Mouse (Mus musculus) hindbrain, embryonic 11.5 days (tissue): Measurements from ENCODE around the gene Arid1b. TPM values are rescaled to one million over a fixed set of nuclear protein-coding genes. Genes with fewer than 3 reads are reported as not detected.

ENCODE experiments used
- ATAC-seq: fragments of 200-750 bp; cut with Nextera tagmentation; 2 replicates; pipeline ENCODE4 v1.8.0; 2017; ENCODE audit warnings: mild to moderate bottlenecking, moderate TSS enrichment, moderate library complexity; ENCODE audit not compliant: low FRiP score
- DNase-seq: peaks from one replicate; pipeline ENCODE4 v3.0.0-alpha.2; 2015; ENCODE audit warnings: low spot score
- H3K27ac ChIP-seq: fragments of 300-500 bp; sonication (generic); 2 replicates; pipeline ENCODE4 v1.5.1; 2014; ENCODE audit warnings: mild to moderate bottlenecking, low read depth, low read length
- H3K27me3 ChIP-seq: fragments of 300-500 bp; sonication (generic); 2 replicates; pipeline ENCODE4 v1.6.1; 2014; ENCODE audit warnings: mild to moderate bottlenecking, low read length, moderate library complexity, mixed read lengths; ENCODE audit not compliant: control insufficient read depth, insufficient read depth
- H3K36me3 ChIP-seq: fragments of 300-500 bp; sonication (generic); 2 replicates; pipeline ENCODE4 v1.6.1; 2014; ENCODE audit warnings: mild to moderate bottlenecking, low read length, moderate library complexity, mixed read lengths; ENCODE audit not compliant: control insufficient read depth, insufficient read depth
- H3K4me1 ChIP-seq: fragments of 300-500 bp; sonication (generic); replicated peaks from 2 replicates; pipeline ENCODE4 v1.6.1; 2014; ENCODE audit warnings: low read length, mixed read lengths; ENCODE audit not compliant: control insufficient read depth, insufficient read depth
- H3K4me2 ChIP-seq: fragments of 300-500 bp; sonication (generic); replicated peaks from 2 replicates; pipeline ENCODE4 v1.6.1; 2014; ENCODE audit warnings: mild to moderate bottlenecking, low read depth, low read length
- H3K4me3 ChIP-seq: fragments of 300-500 bp; sonication (generic); 2 replicates; pipeline ENCODE4 v1.5.1; 2014; ENCODE audit warnings: low read depth, low read length
- H3K9ac ChIP-seq: fragments of 300-500 bp; sonication (generic); 2 replicates; pipeline ENCODE4 v1.6.1; 2014; ENCODE audit warnings: low read depth, low read length
- H3K9me3 ChIP-seq: fragments of 300-500 bp; sonication (generic); 2 replicates; pipeline ENCODE4 v1.6.1; 2016; ENCODE audit warnings: low read length; ENCODE audit not compliant: control insufficient read depth
- WGBS: fragments of 180-500 bp; shearing (Covaris S2); extraction: QIAGEN DNeasy Blood & Tissue Kit; methylation state at CpG from one replicate; pipeline ENCODE4 v1.1.7; 2014; 5-methylcytosine and 5-hydroxymethylcytosine counted together
- polyA plus RNA-seq: library from polyadenylated mRNA; unstranded; fragments of >200 nt; fragmentation: Nextera tagmentation; extraction: Ambion mirVana; gene quantifications from 2 replicates; pipeline ENCODE4 v1.2.1, GENCODE M21; 2014

Gene Arid1b
- polyA plus RNA-seq, 1 experiment from 2014 or later = 18.6 TPM

GRCm38 (mm10) chr17:5060515-5061084 is 66.5 kb downstream of the Arid1b start:
- Histone ChIP-seq H3K27ac (no peak overlapping the region), H3K27me3 (no peaks in the 10 kb centered on the region), H3K9ac (no peak overlapping the region), H3K4me2 (no peak overlapping the region), H3K4me1 (peaks cover 20% of the 10 kb centered on the region), H3K9me3 (no peaks in the 10 kb centered on the region), H3K4me3 (no peak overlapping the region), H3K36me3 (no peaks in the 10 kb centered on the region)
- 67% methylated on average over 5 of the region's 5 CpGs for WGBS
- DNase-seq (no peak), ATAC-seq (no peak)

DNA sequence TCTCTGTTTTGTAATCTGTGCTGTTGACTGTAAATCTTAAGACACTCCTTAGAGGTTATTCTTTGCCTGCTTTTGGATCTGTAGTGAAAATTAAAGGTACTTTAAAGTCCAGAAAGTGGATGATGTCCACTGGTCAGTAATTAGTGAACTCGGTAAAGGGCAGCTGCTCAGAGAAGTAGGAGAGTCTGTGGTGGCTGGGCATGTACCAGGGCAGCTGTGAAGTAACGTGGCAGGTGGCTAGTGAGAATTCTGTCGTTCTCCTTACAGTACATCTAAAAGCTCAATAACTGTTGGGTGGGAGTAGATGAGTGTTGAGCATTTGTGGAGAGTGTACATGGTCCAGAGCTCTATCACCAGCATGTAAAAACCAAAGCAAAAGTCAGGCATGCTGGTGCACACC is 67.1 kb downstream of the Arid1b start:
- WGBS = 90% methylated on average over 3 of the region's 3 CpGs
- Histone ChIP-seq H3K9ac (no peak overlapping the region), H3K27ac (no peak overlapping the region), H3K4me2 (no peak overlapping the region), H3K4me1 (peaks cover 25% of the 10 kb centered on the region), H3K9me3 (no peaks in the 10 kb centered on the region), H3K27me3 (no peaks in the 10 kb centered on the region), H3K36me3 (no peaks in the 10 kb centered on the region), H3K4me3 (no peak overlapping the region)
- no peak for ATAC-seq
- DNase-seq = no peak

DNA sequence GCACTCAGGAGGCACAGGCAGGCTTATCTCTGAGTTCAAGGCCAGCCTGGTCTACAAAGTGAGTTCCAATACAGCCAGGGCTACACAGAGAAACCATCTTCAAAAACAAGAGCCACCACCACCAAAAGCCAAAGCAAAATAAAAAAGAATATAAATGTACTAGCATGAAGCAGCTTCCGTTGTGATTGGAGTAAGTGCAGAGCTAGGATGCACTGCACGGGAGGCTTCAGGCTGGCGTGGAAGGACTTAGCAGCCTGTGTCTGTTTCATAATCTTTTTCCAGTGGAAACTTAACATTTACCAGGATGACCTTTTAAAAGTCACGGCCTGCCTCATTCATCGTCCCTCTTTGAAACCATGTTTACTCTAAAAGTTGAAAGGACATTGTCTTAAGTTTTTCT is 67.5 kb downstream of the Arid1b start:
- WGBS = 83% methylated on average over 5 of the region's 5 CpGs
- H3K36me3 ChIP-seq = no peaks in the 10 kb centered on the region
- H3K27me3 ChIP-seq = no peaks in the 10 kb centered on the region
- H3K4me2 ChIP-seq = no peak overlapping the region
- no peak overlapping the region for H3K27ac ChIP-seq
- DNase-seq (no peak), ATAC-seq (no peak)
- H3K9ac ChIP-seq = no peak overlapping the region
- H3K9me3 ChIP-seq = no peaks in the 10 kb centered on the region
- peaks cover 25% of the 10 kb centered on the region for H3K4me1 ChIP-seq
- no peak overlapping the region for H3K4me3 ChIP-seq

- Histone ChIP-seq H3K9ac (no peak overlapping the region), H3K4me2 (no peak overlapping the region), H3K4me1 (peaks cover 14% of the 10 kb centered on the region), H3K36me3 (no peaks in the 10 kb centered on the region), H3K9me3 (no peaks in the 10 kb centered on the region), H3K27me3 (no peaks in the 10 kb centered on the region), H3K27ac (no peak overlapping the region), H3K4me3 (no peak overlapping the region)
- 94% methylated on average over 9 of the region's 9 CpGs for WGBS
- ATAC-seq = no peak
- no peak for DNase-seq
Measured at GRCm38 (mm10) chr17:5063471-5064176, 69.5 kb downstream of the Arid1b start.

DNA sequence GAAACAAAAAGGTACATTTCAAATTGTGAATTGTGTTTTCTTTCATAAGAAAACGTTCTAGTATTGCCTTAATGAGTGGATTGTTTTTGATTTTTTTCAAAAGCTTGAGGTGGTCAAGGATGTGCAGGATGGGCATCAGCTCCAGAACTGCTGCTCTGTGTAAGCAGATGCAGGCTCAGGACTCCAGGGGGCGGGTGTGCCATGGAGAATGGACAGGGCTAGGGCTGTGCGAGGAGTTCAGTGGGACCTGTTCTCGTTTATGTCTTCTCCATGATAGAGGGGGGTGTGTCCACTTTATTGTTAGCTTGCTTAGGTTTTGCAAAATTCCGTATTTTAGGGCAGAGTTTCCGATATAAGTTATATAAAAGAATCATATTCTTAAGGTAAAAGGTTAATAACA is 70.6 kb downstream of the Arid1b start:
- Histone ChIP-seq H3K36me3 (no peaks in the 10 kb centered on the region), H3K4me1 (peaks cover 7% of the 10 kb centered on the region; the same call in 1 of the 2 replicates), H3K9ac (no peak overlapping the region), H3K4me3 (no peak overlapping the region), H3K27ac (no peak overlapping the region), H3K9me3 (no peaks in the 10 kb centered on the region), H3K27me3 (no peaks in the 10 kb centered on the region), H3K4me2 (no peak overlapping the region)
- ATAC-seq (no peak), DNase-seq (no peak)
- 82% methylated on average over 6 of the region's 6 CpGs for WGBS

- H3K4me3 ChIP-seq = no peak overlapping the region
- H3K4me2 ChIP-seq = no peak overlapping the region
- no peak overlapping the region for H3K9ac ChIP-seq
- H3K4me1 ChIP-seq = peaks cover 7% of the 10 kb centered on the region; the same call in 1 of the 2 replicates
- H3K27ac ChIP-seq = no peak overlapping the region
- H3K36me3 ChIP-seq = no peaks in the 10 kb centered on the region
- H3K9me3 ChIP-seq = no peaks in the 10 kb centered on the region
- ATAC-seq = no peak
- 90% methylated on average over 6 of the region's 6 CpGs for WGBS
- H3K27me3 ChIP-seq = no peaks in the 10 kb centered on the region
- no peak for DNase-seq
Measured at GRCm38 (mm10) chr17:5065270-5065669, 71.1 kb downstream of the Arid1b start.

GRCm38 (mm10) chr17:5066835-5067234 is 72.7 kb downstream of the Arid1b start:
- DNase-seq (no peak), ATAC-seq (no peak)
- Histone ChIP-seq H3K27me3 (no peaks in the 10 kb centered on the region), H3K36me3 (no peaks in the 10 kb centered on the region), H3K4me3 (no peak overlapping the region), H3K4me1 (peaks cover 10% of the 10 kb centered on the region; the same call in 1 of the 2 replicates), H3K9ac (no peak overlapping the region), H3K9me3 (no peaks in the 10 kb centered on the region), H3K4me2 (no peak overlapping the region), H3K27ac (no peak overlapping the region)
- 84% methylated on average over 8 of the region's 8 CpGs for WGBS

GRCm38 (mm10) chr17:5067264-5067663 is 73.1 kb downstream of the Arid1b start:
- 59% methylated on average over 4 of the region's 4 CpGs for WGBS
- no peak overlapping the region for H3K4me3 ChIP-seq
- peaks cover 10% of the 10 kb centered on the region; the same call in 1 of the 2 replicates for H3K4me1 ChIP-seq
- ATAC-seq (no peak), DNase-seq (no peak)
- no peak overlapping the region for H3K4me2 ChIP-seq
- H3K9ac ChIP-seq = no peak overlapping the region
- no peak overlapping the region for H3K27ac ChIP-seq
- H3K27me3 ChIP-seq = no peaks in the 10 kb centered on the region
- no peaks in the 10 kb centered on the region for H3K36me3 ChIP-seq
- H3K9me3 ChIP-seq = no peaks in the 10 kb centered on the region

DNA sequence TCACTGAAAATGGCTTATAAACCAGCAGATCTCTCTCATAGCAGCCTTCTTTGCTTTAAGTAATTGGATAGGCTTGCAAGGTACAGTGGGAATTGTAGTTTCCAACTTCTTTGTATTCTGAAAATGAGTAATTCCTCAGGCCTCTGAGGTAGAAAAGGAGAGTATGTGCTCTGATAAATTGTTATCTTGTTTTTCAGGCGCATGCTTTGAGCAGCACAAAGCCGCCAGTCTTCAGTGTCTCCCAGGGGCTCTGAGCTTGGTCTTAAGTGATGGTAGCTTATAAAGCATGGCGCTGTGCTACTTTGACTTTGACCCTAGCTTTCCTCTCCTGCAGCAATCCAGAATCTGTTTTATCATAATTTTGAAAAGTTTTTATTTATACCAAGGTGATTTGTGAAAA is 76.3 kb downstream of the Arid1b start:
- Histone ChIP-seq H3K36me3 (no peaks in the 10 kb centered on the region), H3K4me3 (no peak overlapping the region), H3K4me2 (no peak overlapping the region), H3K9me3 (no peaks in the 10 kb centered on the region), H3K27ac (no peak overlapping the region), H3K4me1 (peaks cover 10% of the 10 kb centered on the region; the same call in 1 of the 2 replicates), H3K27me3 (no peaks in the 10 kb centered on the region), H3K9ac (no peak overlapping the region)
- DNase-seq (no peak), ATAC-seq (no peak)
- WGBS = 87% methylated on average over 3 of the region's 3 CpGs
